Mouse (Mus musculus): Measurements from ENCODE around the gene Bco1. TPM values are rescaled to one million over a fixed set of nuclear protein-coding genes. Genes with fewer than 3 reads are reported as not detected.
A peak's percentile ranks its signal among the peaks of the same experiment; 100 is the strongest.

The Bco1 gene
- polyA plus RNA-seq, 1 experiment from 2014 or later: 0.49 TPM

DNA sequence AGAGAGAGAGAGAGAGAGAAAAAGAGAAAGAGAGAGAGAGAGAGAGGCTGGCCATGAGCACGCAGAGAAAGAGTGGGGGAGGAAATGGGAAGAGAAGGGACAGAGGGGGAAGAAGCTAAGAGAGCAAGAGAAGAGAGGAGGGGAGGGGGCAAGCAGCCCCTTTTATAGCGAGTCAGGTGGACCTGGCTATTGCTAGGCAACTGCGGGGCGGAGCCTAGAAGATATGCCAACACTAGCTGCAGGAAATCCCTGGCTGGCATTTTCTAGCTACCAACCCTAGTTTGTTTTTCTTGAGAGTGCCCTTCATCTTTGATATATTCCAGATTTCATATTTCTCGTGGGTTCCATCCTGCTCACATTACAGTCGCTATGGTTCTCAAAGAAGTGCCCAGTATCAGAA lies 19.4 kb downstream of the Bco1 start:
- DNase-seq (ENCODE audit: low spot score) (peak; percentile 52), ATAC-seq (ENCODE audit: low FRiP score, low TSS enrichment) (no peak)
- no peaks in the 10 kb centered on the region for H3K4me1 ChIP-seq (replicated peaks; ENCODE audit: control insufficient read depth, insufficient read depth)
- H3K27ac ChIP-seq (replicated peaks): peak overlapping the region; percentile 87
- no peak for TF ChIP-seq EP300 (optimal IDR thresholded peaks at IDR 0.05)
- TF ChIP-seq CTCF (IDR thresholded peaks at IDR 0.05; ENCODE audit: low read depth): no peak
- no peak overlapping the region for H3K4me3 ChIP-seq (ENCODE audit: low read depth, low read length)
- H3K9me3 ChIP-seq (ENCODE audit: control insufficient read depth, low read length): no peaks in the 10 kb centered on the region
- H3K36me3 ChIP-seq (ENCODE audit: control insufficient read depth, insufficient read depth, low read length): no peaks in the 10 kb centered on the region
- H3K4me2 ChIP-seq (replicated peaks; ENCODE audit: low read depth): no peak overlapping the region
- WGBS: 37% methylated on average over 6 of the region's 6 CpGs
- no peaks in the 10 kb centered on the region for H3K27me3 ChIP-seq (ENCODE audit: control insufficient read depth, insufficient read depth, low read length)
- no peak overlapping the region for H3K9ac ChIP-seq (ENCODE audit: low read length)

DNA sequence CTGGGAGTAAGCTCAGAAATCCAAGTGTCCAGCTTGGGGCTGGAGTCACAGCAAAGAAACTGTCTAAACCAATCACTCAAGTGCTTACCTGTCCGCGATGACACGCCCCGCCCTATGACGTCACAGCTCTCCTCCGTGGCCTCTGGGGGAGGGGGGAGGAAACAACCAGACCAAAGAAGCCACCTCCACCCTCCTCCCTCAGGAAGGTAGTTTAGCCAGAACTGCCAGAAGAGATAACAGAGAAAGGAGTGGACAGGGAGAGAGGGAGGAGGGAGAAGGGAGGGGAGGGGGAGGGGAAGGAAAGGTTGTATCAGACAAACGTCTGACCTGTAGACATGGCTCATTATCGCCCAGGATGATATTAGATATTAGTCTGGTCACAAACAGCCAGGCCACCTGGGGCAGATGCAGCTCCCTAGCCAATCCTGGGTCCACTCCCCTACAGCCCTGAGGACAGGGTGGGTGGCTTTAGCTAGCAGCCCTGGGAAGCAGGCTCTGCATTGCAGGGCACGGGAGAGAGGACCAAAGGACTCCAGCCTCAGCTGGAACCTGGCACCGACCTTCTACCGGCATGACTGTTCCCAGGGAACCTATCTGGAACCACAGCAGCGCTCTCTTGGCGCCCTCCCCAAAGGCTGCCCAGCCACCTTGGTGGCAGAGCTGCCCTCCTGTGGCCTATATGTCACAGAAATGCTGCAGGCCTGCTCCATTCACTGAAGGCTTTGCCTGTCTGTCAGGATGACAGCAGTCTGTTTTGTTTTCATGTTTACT lies 20.2 kb downstream of the Bco1 start:
- ATAC-seq (ENCODE audit: low FRiP score, low TSS enrichment) (peak; percentile 79), DNase-seq (ENCODE audit: low spot score) (peak; percentile 94)
- peak; percentile 62 for TF ChIP-seq CTCF (IDR thresholded peaks at IDR 0.05; ENCODE audit: low read depth)
- TF ChIP-seq EP300 (optimal IDR thresholded peaks at IDR 0.05): no peak
- no peaks in the 10 kb centered on the region for H3K27me3 ChIP-seq (ENCODE audit: control insufficient read depth, insufficient read depth, low read length)
- H3K9me3 ChIP-seq (ENCODE audit: control insufficient read depth, low read length): no peaks in the 10 kb centered on the region
- H3K9ac ChIP-seq (ENCODE audit: low read length): no peak overlapping the region
- H3K27ac ChIP-seq (replicated peaks): peak overlapping the region; percentile 87
- WGBS: 7% methylated on average over 13 of the region's 13 CpGs
- H3K4me3 ChIP-seq (ENCODE audit: low read depth, low read length): no peak overlapping the region
- no peak overlapping the region for H3K4me2 ChIP-seq (replicated peaks; ENCODE audit: low read depth)
- no peaks in the 10 kb centered on the region for H3K36me3 ChIP-seq (ENCODE audit: control insufficient read depth, insufficient read depth, low read length)
- H3K4me1 ChIP-seq (replicated peaks; ENCODE audit: control insufficient read depth, insufficient read depth): no peaks in the 10 kb centered on the region

DNA sequence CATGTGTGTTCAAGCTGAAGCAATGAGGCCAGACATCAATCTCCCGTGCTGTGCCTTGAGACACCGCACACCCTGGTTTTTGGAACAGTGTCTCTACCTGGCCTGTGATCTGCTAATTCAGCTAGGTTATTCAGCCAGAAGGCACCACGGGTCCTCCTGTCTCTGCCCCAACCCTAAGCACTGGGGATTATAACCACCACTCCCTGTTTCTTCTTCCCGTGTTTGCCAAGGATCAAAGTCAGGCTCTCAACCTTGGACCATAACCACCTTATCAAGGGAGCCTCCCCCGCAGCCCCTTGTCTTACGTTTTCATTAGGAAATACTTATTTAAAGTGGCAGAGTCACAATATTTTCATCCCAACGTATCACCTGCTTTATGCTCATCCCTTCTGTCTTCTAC lies 20.9 kb downstream of the Bco1 start:
- H3K27ac ChIP-seq (replicated peaks): peak overlapping the region; percentile 87
- H3K4me3 ChIP-seq (ENCODE audit: low read depth, low read length): no peak overlapping the region
- H3K36me3 ChIP-seq (ENCODE audit: control insufficient read depth, insufficient read depth, low read length): no peaks in the 10 kb centered on the region
- H3K27me3 ChIP-seq (ENCODE audit: control insufficient read depth, insufficient read depth, low read length): no peaks in the 10 kb centered on the region
- no peak overlapping the region for H3K9ac ChIP-seq (ENCODE audit: low read length)
- TF ChIP-seq CTCF (IDR thresholded peaks at IDR 0.05; ENCODE audit: low read depth): no peak
- no peak for TF ChIP-seq EP300 (optimal IDR thresholded peaks at IDR 0.05)
- H3K9me3 ChIP-seq (ENCODE audit: control insufficient read depth, low read length): no peaks in the 10 kb centered on the region
- WGBS: 46% methylated on average over 7 of the region's 7 CpGs
- H3K4me1 ChIP-seq (replicated peaks; ENCODE audit: control insufficient read depth, insufficient read depth): no peaks in the 10 kb centered on the region
- DNase-seq (ENCODE audit: low spot score) (no peak), ATAC-seq (ENCODE audit: low FRiP score, low TSS enrichment) (no peak)
- H3K4me2 ChIP-seq (replicated peaks; ENCODE audit: low read depth): no peak overlapping the region

DNA sequence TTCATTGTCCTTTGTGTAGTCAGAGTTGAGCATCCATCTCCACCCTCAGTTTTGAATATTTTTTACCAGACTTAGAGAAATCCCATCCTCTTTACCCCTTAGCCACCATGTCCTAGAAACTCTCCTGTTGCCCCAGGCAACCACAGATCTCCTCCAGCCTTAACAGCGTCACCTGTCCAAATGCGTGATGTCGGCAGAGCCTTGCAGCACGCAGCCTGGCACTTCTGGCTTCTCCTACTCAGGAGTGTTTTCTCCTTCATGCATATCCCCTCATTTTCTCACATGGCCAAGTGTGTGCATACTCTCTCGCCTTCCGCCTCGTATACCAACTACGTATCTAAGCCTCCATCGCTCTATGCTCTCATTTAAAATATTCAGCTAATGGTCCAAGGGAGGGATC lies 22.8 kb downstream of the Bco1 start:
- H3K27ac ChIP-seq (replicated peaks): no peak overlapping the region
- ATAC-seq (ENCODE audit: low FRiP score, low TSS enrichment) (no peak), DNase-seq (ENCODE audit: low spot score) (no peak)
- no peaks in the 10 kb centered on the region for H3K4me1 ChIP-seq (replicated peaks; ENCODE audit: control insufficient read depth, insufficient read depth)
- no peak overlapping the region for H3K9ac ChIP-seq (ENCODE audit: low read length)
- H3K27me3 ChIP-seq (ENCODE audit: control insufficient read depth, insufficient read depth, low read length): no peaks in the 10 kb centered on the region
- no peak for TF ChIP-seq CTCF (IDR thresholded peaks at IDR 0.05; ENCODE audit: low read depth)
- TF ChIP-seq EP300 (optimal IDR thresholded peaks at IDR 0.05): no peak
- 88% methylated on average over 9 of the region's 9 CpGs for WGBS
- H3K9me3 ChIP-seq (ENCODE audit: control insufficient read depth, low read length): no peaks in the 10 kb centered on the region
- no peaks in the 10 kb centered on the region for H3K36me3 ChIP-seq (ENCODE audit: control insufficient read depth, insufficient read depth, low read length)
- H3K4me3 ChIP-seq (ENCODE audit: low read depth, low read length): no peak overlapping the region
- H3K4me2 ChIP-seq (replicated peaks; ENCODE audit: low read depth): no peak overlapping the region

DNA sequence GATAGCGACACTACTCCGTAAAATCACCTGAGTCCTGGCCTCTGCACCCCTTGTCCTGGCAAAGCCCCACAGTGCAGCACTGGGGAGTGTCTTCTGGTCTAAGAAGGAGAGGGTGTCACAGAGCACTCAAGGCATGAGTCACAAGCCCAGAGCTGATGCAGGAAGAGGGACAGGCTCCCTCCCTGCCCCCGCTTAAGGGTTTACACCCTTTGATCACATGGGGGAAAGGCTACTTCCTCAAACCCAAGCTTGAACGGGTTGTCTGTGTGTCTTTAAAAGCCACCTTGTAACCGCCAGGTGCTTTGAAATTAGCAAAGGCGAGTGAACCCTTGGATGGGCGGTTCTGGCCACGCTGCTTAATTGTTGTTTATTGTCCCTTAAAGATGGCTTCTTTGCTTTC lies 25.6 kb downstream of the Bco1 start:
- H3K9ac ChIP-seq (ENCODE audit: low read length): no peak overlapping the region
- H3K4me3 ChIP-seq (ENCODE audit: low read depth, low read length): no peak overlapping the region
- no peaks in the 10 kb centered on the region for H3K36me3 ChIP-seq (ENCODE audit: control insufficient read depth, insufficient read depth, low read length)
- peak overlapping the region; percentile 84 for H3K27ac ChIP-seq (replicated peaks)
- DNase-seq (ENCODE audit: low spot score): peak; percentile 72
- H3K9me3 ChIP-seq (ENCODE audit: control insufficient read depth, low read length): no peaks in the 10 kb centered on the region
- ATAC-seq (ENCODE audit: low FRiP score, low TSS enrichment): peak; percentile 93
- no peaks in the 10 kb centered on the region for H3K4me1 ChIP-seq (replicated peaks; ENCODE audit: control insufficient read depth, insufficient read depth)
- TF ChIP-seq CTCF (IDR thresholded peaks at IDR 0.05; ENCODE audit: low read depth): no peak
- no peak for TF ChIP-seq EP300 (optimal IDR thresholded peaks at IDR 0.05)
- no peaks in the 10 kb centered on the region for H3K27me3 ChIP-seq (ENCODE audit: control insufficient read depth, insufficient read depth, low read length)
- H3K4me2 ChIP-seq (replicated peaks; ENCODE audit: low read depth): no peak overlapping the region
- WGBS: 44% methylated on average over 8 of the region's 8 CpGs

DNA sequence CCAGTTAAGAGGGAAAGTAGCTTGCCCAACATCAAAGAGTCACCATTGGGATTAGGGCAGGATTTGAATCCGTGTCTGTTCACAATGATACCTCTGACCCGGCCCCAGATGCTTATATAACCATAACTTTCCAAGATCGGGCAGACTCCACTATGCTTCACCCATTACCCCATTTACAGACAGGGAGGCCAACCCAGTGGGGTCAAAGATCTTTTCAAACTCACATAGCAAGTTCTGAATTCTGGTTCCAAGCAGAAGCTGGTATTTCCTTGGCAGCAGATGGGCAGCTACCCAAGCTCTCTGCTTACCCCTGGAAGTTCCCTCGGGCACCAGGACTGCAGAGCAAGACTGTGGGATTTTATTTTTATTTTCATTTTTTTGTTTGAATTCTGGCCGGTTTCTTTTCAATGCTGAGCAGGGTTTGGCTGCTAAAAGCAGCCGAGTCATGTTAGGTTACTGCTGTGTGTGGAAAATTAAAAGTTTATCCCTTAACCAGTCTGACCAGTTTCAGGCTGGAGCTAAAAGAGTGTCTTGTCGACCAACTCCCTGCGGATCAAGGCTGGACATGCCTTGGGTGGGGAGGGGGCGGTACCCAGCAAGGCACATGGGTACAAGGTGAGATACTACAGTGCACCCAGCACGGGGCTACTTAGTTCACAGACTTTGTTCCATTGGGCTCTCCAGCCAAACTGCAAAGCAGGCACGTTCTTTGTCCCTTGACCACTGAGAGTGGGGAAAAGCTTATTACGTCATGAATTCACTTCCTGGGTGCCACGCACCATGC lies 28.4 kb downstream of the Bco1 start:
- peak overlapping the region; percentile 69 for H3K27ac ChIP-seq (replicated peaks)
- ATAC-seq (ENCODE audit: low FRiP score, low TSS enrichment) (peak; percentile 66), DNase-seq (ENCODE audit: low spot score) (peak; percentile 78)
- no peaks in the 10 kb centered on the region for H3K36me3 ChIP-seq (ENCODE audit: control insufficient read depth, insufficient read depth, low read length)
- TF ChIP-seq EP300 (optimal IDR thresholded peaks at IDR 0.05): no peak
- TF ChIP-seq CTCF (IDR thresholded peaks at IDR 0.05; ENCODE audit: low read depth): no peak
- no peak overlapping the region for H3K9ac ChIP-seq (ENCODE audit: low read length)
- no peaks in the 10 kb centered on the region for H3K27me3 ChIP-seq (ENCODE audit: control insufficient read depth, insufficient read depth, low read length)
- no peaks in the 10 kb centered on the region for H3K9me3 ChIP-seq (ENCODE audit: control insufficient read depth, low read length)
- H3K4me3 ChIP-seq (ENCODE audit: low read depth, low read length): no peak overlapping the region
- WGBS: 45% methylated on average over 13 of the region's 13 CpGs
- H3K4me2 ChIP-seq (replicated peaks; ENCODE audit: low read depth): 0 out of 2 replicates have a peak overlapping the region, but pooled peaks have one; percentile 11
- no peaks in the 10 kb centered on the region for H3K4me1 ChIP-seq (replicated peaks; ENCODE audit: control insufficient read depth, insufficient read depth)
